Mouse (Mus musculus): ENCODE results near the gene Fbxl8.

DNA sequence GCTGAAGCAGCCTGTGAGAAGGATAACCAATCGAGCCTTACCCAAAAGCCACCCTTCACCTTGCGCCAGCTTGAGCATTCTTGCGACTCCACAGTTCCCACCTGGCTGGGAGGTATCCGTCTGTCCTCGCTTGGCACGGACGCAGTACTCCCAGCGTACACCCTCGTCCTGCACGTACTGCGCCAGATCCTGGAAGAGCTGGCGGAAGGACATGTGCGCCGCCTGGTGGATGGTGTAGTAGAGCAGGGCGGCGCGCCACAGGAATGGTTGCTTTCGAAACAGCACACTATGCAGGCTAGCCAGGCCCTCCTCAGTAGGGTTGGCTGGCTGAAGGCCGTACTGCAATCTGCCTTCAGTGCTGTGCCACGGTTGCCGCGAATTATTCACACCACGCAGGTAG lies 18.6 kb downstream of the Fbxl8 start:
- TF ChIP-seq GATA1 (IDR thresholded peaks at IDR 0.05; ENCODE audit: borderline replicate concordance, low read length), result no peak
- TF ChIP-seq FLI1 (IDR thresholded peaks at IDR 0.05; ENCODE audit: low read length), result no peak

All from megakaryocyte, embryonic 14.5 days (primary cell).